Mouse (Mus musculus) granulocyte monocyte progenitor cell, adult 5-6 weeks (primary cell): Measurements from ENCODE around the gene Ampd1. TPM values are rescaled to one million over a fixed set of nuclear protein-coding genes. Genes with fewer than 3 reads are reported as not detected.

ENCODE experiments used
- ATAC-seq: replicated peaks from 2 replicates; pipeline ENCODE4 v1.8.0; 2016; ENCODE audit warnings: mild to moderate bottlenecking, moderate TSS enrichment, inconsistent platforms; ENCODE audit not compliant: poor library complexity, severe bottlenecking
- total RNA-seq, 2 experiments: library from RNA; stranded (forward) in 1 of 2; stranded (reverse) in 1 of 2; fragments of 200-712, 200-1000 nt in 1 of 2; fragments of >200 nt in 1 of 2; fragmentation: Nextera tagmentation in 1 of 2; gene quantifications; 2 replicates each; pipeline ENCODE4 v1.2.3; 2014 to 2017

The Ampd1 gene
- total RNA-seq, 2 experiments from 2014 or later = not detected

DNA sequence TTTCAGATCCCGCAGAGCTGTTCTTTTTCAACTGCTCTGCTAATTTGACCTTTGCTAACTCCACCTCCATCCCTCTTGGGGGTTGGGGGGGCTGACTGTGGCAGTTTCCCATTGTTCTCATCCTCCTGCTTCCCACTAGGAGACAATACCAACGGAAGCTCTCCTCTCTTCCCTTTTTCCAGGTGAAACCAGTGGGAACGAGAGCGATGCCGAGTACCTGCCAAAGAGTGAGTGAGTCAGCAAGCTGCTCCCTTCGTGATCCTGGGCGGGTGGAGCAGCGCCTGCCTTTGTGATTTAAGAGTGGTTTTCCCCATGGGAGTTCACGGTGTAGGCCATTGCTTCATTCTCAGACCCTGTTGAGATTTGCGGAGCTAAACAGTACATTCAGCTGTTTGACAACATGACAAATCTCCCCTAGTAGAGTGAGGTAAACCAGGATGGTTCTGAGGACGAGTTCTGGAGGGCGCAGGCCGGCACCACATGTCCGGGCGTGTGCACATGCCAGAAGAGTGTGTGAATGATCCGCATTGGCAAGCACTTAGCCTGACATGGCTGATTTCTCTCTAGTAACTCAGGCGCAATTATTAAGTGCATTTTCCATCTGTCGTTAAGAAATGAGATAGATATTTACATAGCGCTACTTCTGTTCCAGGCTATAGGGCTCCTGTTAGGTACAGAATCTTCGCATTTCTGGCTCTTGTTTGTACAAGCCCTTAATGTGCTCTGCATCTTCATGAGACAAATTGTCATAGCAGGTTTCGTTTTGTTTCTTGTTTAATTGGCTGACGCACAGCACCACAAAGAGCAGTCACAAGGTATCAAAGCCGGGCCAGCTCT, 72.7 kb downstream of the Ampd1 start:
- ATAC-seq = no peak

DNA sequence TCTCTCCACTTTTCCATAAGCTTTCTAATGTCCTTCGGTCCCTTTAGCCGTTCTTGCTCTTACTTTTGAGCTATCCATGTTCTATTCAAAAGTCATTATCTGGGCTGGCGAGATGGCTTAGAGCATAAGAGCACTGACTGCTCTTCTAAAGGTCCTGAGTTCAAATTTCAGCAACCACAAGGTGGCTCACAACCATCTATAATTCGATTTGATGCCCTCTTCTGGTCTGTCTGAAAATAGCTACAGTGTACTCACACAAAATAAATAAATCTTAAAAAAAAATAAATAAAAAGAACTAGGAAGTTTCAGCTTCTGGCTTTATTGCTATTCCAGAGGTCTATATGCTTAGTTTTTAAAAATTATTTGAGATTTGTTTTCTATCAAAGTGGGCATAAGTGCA, 74.0 kb downstream of the Ampd1 start:
- no peak for ATAC-seq

DNA sequence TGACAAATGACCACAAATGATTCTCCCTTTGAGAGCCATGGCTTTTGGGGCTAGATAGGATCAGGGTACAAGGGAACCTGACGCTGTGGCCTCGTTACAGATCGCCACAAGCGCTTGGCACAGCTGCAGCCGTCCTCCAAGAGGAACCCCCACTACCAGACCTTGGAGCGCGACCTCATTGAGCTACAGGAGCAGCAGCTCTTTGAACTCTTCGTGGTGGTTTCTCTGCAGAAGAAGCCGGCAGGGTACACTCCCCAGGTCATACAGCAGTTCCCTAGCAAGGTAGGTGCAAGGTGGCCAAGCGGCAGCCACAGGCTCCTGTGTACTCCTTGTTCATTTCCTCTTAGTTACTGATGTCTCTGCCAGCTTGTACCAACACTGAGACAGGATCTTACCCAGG, 75.1 kb downstream of the Ampd1 start:
- peak; percentile 30; the same call in 1 of the 2 replicates for ATAC-seq

Other genes starting within 250 kb of the Ampd1 start
- gene Sycp1, start 137.9 kb upstream of the Ampd1 start, total RNA-seq (2014; fragmentation: Nextera tagmentation) = not detected in 2 replicates
- not detected in 2 replicates for gene Sycp1, start 137.9 kb upstream of the Ampd1 start, total RNA-seq (2017)
- gene Nr1h5, start 109.9 kb upstream of the Ampd1 start, total RNA-seq (2014; fragmentation: Nextera tagmentation) = not detected in 2 replicates
- gene Nr1h5, start 109.9 kb upstream of the Ampd1 start, total RNA-seq (2017) = not detected in 2 replicates
- gene Sike1, start 78.3 kb upstream of the Ampd1 start, total RNA-seq (2014; fragmentation: Nextera tagmentation) = 46.0 and 64.7 TPM in 2 replicates
- gene Sike1, start 78.3 kb upstream of the Ampd1 start, total RNA-seq (2017) = 23.7 and 25.1 TPM in 2 replicates
- 257 and 283 TPM in 2 replicates for gene Csde1, start 53.6 kb upstream of the Ampd1 start, total RNA-seq (2014; fragmentation: Nextera tagmentation)
- gene Csde1, start 53.6 kb upstream of the Ampd1 start, total RNA-seq (2017) = 739 and 762 TPM in 2 replicates
- gene Nras, start 15.7 kb upstream of the Ampd1 start, total RNA-seq (2014; fragmentation: Nextera tagmentation) = 55.9 and 90.5 TPM in 2 replicates
- gene Nras, start 15.7 kb upstream of the Ampd1 start, total RNA-seq (2017) = 69.0 and 97.7 TPM in 2 replicates
- gene Dennd2c, start 28.6 kb downstream of the Ampd1 start, total RNA-seq (2014; fragmentation: Nextera tagmentation) = 0.94 and 4.1 TPM in 2 replicates
- 0.82 and 1.5 TPM in 2 replicates for gene Dennd2c, start 28.6 kb downstream of the Ampd1 start, total RNA-seq (2017)
- 89.9 and 107 TPM in 2 replicates for gene Bcas2, start 97.6 kb downstream of the Ampd1 start, total RNA-seq (2014; fragmentation: Nextera tagmentation)
- 136 and 172 TPM in 2 replicates for gene Bcas2, start 97.6 kb downstream of the Ampd1 start, total RNA-seq (2017)
- gene Trim33, start 205.3 kb downstream of the Ampd1 start, total RNA-seq (2014; fragmentation: Nextera tagmentation) = 58.4 and 65.7 TPM in 2 replicates
- gene Trim33, start 205.3 kb downstream of the Ampd1 start, total RNA-seq (2017) = 58.0 and 58.9 TPM in 2 replicates